Mouse (Mus musculus) midbrain, postnatal 0 days (tissue): ENCODE data around the gene Nsmf. TPM values are rescaled to one million over a fixed set of nuclear protein-coding genes. Genes with fewer than 3 reads are reported as not detected.

Source experiments
- ATAC-seq: fragments of 200-750 bp; cut with Nextera tagmentation; 2 replicates; pipeline ENCODE4 v1.8.0; 2017; ENCODE audit warnings: moderate number of reproducible peaks, mild to moderate bottlenecking, moderate TSS enrichment, moderate library complexity; ENCODE audit not compliant: low FRiP score
- DNase-seq: peaks from one replicate; pipeline ENCODE4 v3.0.0-alpha.2; 2015; ENCODE audit warnings: low spot score
- H3K27ac ChIP-seq: fragments of 300-500 bp; sonication (generic); 2 replicates; pipeline ENCODE4 v1.5.1; 2014; ENCODE audit warnings: low read depth, mild to moderate bottlenecking, low read length, mixed read lengths
- H3K27me3 ChIP-seq: fragments of 300-500 bp; sonication (generic); 2 replicates; pipeline ENCODE4 v1.6.1; 2014; ENCODE audit warnings: low read length, control low read depth, mixed read lengths; ENCODE audit not compliant: insufficient read depth
- H3K36me3 ChIP-seq: fragments of 300-500 bp; sonication (generic); 2 replicates; pipeline ENCODE4 v1.6.1; 2014; ENCODE audit warnings: low read length, control low read depth, mixed read lengths; ENCODE audit not compliant: insufficient read depth
- H3K4me1 ChIP-seq: fragments of 300-500 bp; sonication (generic); 2 replicates; pipeline ENCODE4 v1.6.1; 2014; ENCODE audit warnings: mild to moderate bottlenecking, control low read depth, antibody characterized with exemption, low read length, mixed read lengths; ENCODE audit not compliant: insufficient read depth
- H3K4me2 ChIP-seq: fragments of 300-500 bp; sonication (generic); 2 replicates; pipeline ENCODE4 v1.6.1; 2014; ENCODE audit warnings: low read depth, mild to moderate bottlenecking, low read length, mixed read lengths; ENCODE audit not compliant: poor library complexity, severe bottlenecking
- H3K4me3 ChIP-seq: fragments of 300-500 bp; sonication (generic); 2 replicates; pipeline ENCODE4 v1.5.1; 2014; ENCODE audit warnings: low read depth, mild to moderate bottlenecking, low read length, moderate library complexity
- H3K9ac ChIP-seq: fragments of 300-500 bp; sonication (generic); replicated peaks from 2 replicates; pipeline ENCODE4 v1.6.1; 2014; ENCODE audit warnings: mild to moderate bottlenecking, low read length, moderate library complexity, mixed read lengths; ENCODE audit not compliant: poor library complexity, severe bottlenecking
- H3K9me3 ChIP-seq: fragments of 300-500 bp; sonication (generic); 2 replicates; pipeline ENCODE4 v1.6.1; 2016; ENCODE audit warnings: low read length, control low read depth
- CTCF ChIP-seq: IDR thresholded peaks from 2 replicates; pipeline ENCODE4 v1.5.1; 2016; ENCODE audit warnings: antibody characterized with exemption, mild to moderate bottlenecking
- WGBS: fragments of 180-500 bp; shearing (Covaris S2); extraction: QIAGEN DNeasy Blood & Tissue Kit; methylation state at CpG from one replicate; pipeline ENCODE4 v1.1.7; 2014; 5-methylcytosine and 5-hydroxymethylcytosine counted together
- polyA plus RNA-seq: library from polyadenylated mRNA; unstranded; fragments of >200 nt; fragmentation: Nextera tagmentation; extraction: Ambion mirVana; gene quantifications from 2 replicates; pipeline ENCODE4 v1.2.1, GENCODE M21; 2015
- total RNA-seq: library from RNA; depleted of rRNA; stranded (reverse); fragments of >200 nt; gene quantifications from 2 replicates; pipeline ENCODE4 v1.2.3, GENCODE M21; 2014

Gene Nsmf
- total and polyA plus RNA-seq, 2 experiments from 2014 or later, result 182 to 278 TPM

DNA sequence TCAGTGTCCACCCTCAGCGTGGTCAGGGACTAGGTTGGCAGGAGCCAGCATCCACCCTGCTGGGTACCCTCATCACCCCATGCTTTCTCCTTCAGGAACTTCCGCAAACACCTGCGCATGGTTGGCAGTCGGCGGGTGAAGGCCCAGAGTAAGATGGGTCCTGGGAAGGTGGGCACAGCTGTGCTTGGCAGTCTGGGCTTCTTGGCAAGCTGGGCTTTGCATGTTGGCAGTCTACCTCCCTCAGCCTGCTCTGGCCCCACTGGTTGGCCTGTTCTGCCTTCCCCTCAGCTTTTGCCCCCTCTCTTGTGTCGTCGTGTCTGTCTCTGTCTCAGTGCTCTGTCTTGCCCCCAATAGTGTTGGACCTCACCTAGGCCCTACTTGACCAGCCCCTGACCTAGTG is 4.8 kb downstream of the Nsmf start:
- H3K9ac ChIP-seq, result no peak overlapping the region
- no peak for DNase-seq
- peaks cover 12% of the 10 kb centered on the region; the same call in 1 of the 2 replicates for H3K4me1 ChIP-seq
- H3K27ac ChIP-seq, result no peak overlapping the region
- H3K27me3 ChIP-seq, result no peaks in the 10 kb centered on the region
- H3K4me3 ChIP-seq, result no peak overlapping the region
- H3K9me3 ChIP-seq, result no peaks in the 10 kb centered on the region
- ATAC-seq, result no peak
- TF ChIP-seq CTCF, result no peak
- peaks cover 57% of the 10 kb centered on the region for H3K36me3 ChIP-seq
- H3K4me2 ChIP-seq, result no peak overlapping the region
- WGBS, result 88% methylated on average over 7 of the region's 7 CpGs

DNA sequence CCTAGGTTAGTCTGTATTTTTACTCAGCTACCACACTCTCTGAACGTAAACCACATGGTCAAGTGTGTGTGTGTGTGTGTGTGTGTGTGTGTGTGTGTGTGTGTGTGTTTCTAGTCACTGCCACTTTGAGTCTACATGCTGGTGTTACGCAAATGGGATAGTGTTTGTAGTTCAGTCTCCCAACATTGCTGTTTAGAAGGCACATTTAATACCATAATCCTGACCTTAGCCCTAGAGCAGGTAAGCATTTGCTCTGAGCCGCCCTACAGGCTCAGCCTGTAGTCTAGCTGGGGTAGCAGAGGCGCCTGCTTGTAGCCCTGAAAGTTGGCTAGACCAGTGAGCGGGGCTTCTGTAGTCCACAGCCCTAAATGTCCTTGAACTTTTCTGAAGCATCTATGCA is 9.4 kb downstream of the Nsmf start:
- no peak for ATAC-seq
- no peak overlapping the region for H3K9ac ChIP-seq
- no peak overlapping the region for H3K4me3 ChIP-seq
- no peak for TF ChIP-seq CTCF
- H3K27me3 ChIP-seq, result no peaks in the 10 kb centered on the region
- no peaks in the 10 kb centered on the region for H3K9me3 ChIP-seq
- H3K27ac ChIP-seq, result no peak overlapping the region
- no peaks in the 10 kb centered on the region for H3K4me1 ChIP-seq
- peaks cover 39% of the 10 kb centered on the region for H3K36me3 ChIP-seq
- no peak for DNase-seq
- 95% methylated on average over 5 of the region's 5 CpGs for WGBS
- H3K4me2 ChIP-seq, result no peak overlapping the region

DNA sequence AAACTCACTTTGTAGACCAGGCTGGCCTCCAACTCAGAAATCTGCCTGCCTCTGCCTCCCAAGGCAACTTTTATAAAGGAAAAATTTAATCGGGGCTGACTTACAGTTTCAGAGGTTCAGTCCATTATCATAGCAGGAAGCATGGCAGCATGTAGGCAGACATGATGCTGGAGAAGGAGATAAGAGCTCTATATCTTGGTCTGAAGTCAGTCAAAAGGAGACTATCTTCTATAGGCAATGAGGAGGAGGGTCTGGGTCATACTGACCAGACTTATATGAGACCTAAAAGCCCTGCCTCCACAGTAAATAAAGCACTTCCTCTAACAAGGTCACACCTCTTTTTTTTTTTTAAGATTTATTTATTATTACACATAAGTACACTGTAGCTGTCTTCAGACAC is 10.1 kb downstream of the Nsmf start:
- Histone ChIP-seq H3K4me2 (no peak overlapping the region), H3K27ac (no peak overlapping the region), H3K27me3 (no peaks in the 10 kb centered on the region), H3K36me3 (peaks cover 32% of the 10 kb centered on the region), H3K9me3 (no peaks in the 10 kb centered on the region), H3K4me1 (no peaks in the 10 kb centered on the region), H3K9ac (no peak overlapping the region), H3K4me3 (no peak overlapping the region)
- TF ChIP-seq CTCF, result no peak
- WGBS, result 97% methylated on average over 1 of the region's 1 CpGs
- ATAC-seq (no peak), DNase-seq (no peak)

DNA sequence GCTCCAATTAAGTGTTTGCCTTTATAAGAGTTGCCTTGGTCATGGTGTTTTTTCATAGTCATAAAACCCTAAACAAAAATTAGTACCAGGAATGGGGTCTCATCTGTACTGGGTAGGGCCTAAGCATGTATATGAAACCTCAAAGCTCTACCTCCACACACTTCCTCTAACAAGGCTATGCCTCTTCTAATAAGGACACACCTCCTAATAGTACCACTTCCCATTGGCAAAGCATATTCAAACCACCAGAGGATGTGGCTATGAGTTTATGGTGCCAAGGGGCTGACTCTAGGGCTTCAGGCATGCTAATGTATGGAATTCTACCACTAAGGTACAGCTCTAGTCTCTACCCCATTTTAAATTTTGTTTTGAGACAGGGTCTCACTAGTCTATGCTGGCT is 11.4 kb downstream of the Nsmf start:
- no peak for ATAC-seq
- H3K27ac ChIP-seq, result no peak overlapping the region
- no peaks in the 10 kb centered on the region for H3K4me1 ChIP-seq

DNA sequence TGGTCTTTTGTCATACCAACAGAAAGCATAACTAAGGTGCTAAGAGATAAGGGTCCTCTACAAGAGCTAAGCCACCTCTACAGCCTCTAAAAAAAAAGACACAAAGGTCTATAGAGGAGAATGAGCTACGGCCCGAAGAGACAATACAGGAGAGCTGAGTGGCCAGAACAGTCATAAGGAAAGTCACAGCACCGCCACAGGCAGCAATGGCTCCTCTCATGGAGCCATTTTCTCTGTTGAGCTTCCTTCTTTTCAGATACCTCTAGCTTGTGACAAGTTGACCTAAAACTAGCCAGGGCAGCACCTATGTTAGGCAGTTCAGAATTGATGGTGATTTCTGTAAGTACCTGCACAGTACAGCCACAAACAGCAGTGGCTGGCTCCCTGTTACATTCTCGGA is 12.4 kb downstream of the Nsmf start:
- no peak overlapping the region for H3K27ac ChIP-seq
- no peak overlapping the region for H3K4me2 ChIP-seq
- no peak for ATAC-seq
- TF ChIP-seq CTCF, result no peak
- no peaks in the 10 kb centered on the region for H3K9me3 ChIP-seq
- DNase-seq, result no peak
- no peaks in the 10 kb centered on the region for H3K4me1 ChIP-seq
- no peak overlapping the region for H3K4me3 ChIP-seq
- H3K27me3 ChIP-seq, result no peaks in the 10 kb centered on the region
- 84% methylated on average over 4 of the region's 4 CpGs for WGBS
- no peak overlapping the region for H3K9ac ChIP-seq
- H3K36me3 ChIP-seq, result peaks cover 11% of the 10 kb centered on the region

More for the DNA sequence above, 11.4 kb downstream of the Nsmf start:
- no peaks in the 10 kb centered on the region for H3K9me3 ChIP-seq
- no peak for TF ChIP-seq CTCF
- peaks cover 19% of the 10 kb centered on the region for H3K36me3 ChIP-seq
- no peak overlapping the region for H3K4me2 ChIP-seq
- no peak for DNase-seq
- no peak overlapping the region for H3K9ac ChIP-seq
- H3K27me3 ChIP-seq, result no peaks in the 10 kb centered on the region
- no peak overlapping the region for H3K4me3 ChIP-seq

DNA sequence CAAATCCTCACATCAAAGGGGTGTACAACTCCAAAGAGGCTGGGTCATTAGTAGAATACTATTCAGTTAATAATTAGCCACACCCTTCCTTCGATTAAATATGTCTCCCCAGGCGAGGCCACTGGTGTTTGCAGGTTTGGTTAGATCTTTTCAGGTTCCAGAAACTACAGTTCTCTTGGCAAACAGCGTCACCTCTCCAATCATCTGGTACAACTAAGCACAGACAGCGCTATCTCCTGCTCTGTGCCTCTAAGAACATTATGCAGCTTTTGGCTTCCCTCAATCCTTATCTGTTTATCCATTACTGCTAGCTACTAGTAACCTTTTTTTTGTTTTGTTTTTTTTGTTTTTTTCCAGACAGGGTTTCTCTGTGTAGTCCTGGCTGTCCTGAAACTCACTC is 15.4 kb downstream of the Nsmf start:
- WGBS, result 75% methylated on average over 4 of the region's 4 CpGs
- Histone ChIP-seq H3K4me1 (no peaks in the 10 kb centered on the region), H3K9me3 (no peaks in the 10 kb centered on the region), H3K9ac (no peak overlapping the region), H3K27me3 (no peaks in the 10 kb centered on the region), H3K36me3 (no peaks in the 10 kb centered on the region), H3K4me2 (no peak overlapping the region), H3K4me3 (no peak overlapping the region), H3K27ac (no peak overlapping the region)
- DNase-seq (no peak), ATAC-seq (no peak)
- no peak for TF ChIP-seq CTCF
